In the genomic region with DNA sequence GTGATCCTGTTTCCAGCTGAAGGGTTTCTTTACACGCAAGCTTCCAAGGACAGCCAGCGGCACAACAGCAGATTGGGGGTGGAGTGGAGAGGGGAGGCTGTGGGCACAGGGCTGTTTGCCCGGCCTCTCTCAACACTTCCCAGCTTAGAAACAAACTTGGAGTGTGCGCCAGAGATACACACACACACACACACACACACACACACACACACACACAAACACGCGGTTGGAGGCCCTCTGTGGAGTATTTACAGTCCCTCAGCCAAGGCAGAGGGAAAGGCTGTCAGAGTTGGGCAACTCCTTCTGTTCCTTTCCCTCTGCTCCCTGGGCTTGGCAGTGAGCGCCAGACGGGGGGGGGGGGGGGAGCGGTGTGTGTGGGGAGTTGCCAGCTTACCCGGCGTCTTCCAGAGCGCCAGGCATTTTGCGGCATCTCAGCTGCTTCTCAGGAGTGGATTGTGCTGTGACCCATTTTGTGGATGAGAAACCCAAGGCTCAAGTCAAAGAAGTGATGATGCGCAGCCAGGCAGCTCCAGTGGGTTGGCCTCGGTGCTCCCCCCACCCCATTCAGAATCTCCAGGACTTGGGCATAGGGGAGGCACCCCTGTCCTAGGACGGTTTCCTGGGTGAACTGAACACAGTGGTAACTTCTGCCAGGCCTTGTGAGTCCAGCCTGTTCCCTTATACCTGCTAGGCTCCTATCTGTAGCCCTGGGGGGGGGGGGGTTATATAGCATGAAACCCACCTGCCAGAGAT, we compare ENCODE assay signal across 8 mouse cellular contexts. TPM values are rescaled to one million over a fixed set of nuclear protein-coding genes. Genes with fewer than 3 reads are reported as not detected.
A peak's percentile ranks its signal among the peaks of the same experiment; 100 is the strongest.
DNase-seq lines count a peak whose midpoint lies in the region; ATAC-seq and TF ChIP-seq lines count a peak whose summit lies in the region.

No protein-coding gene starts in this region.

- 24% methylated on average over 13 of the region's 16 CpGs for WGBS in kidney, adult 2 months
- 14% methylated on average over 11 of the region's 16 CpGs for WGBS in forebrain, embryonic 14.5 days
- 32% methylated on average over 15 of the region's 16 CpGs for WGBS in hindbrain, embryonic 10.5 days
- WGBS in lung, postnatal 0 days: 27% methylated on average over 9 of the region's 16 CpGs

- peak overlapping the region; percentile 18; the same call in 1 of the 2 replicates for H3K4me3 ChIP-seq in kidney, adult 2 months (ENCODE audit: insufficient read depth, low read depth, low read length)
- H3K4me3 ChIP-seq in forebrain, embryonic 14.5 days (ENCODE audit: low read depth, low read length): peak overlapping the region; percentile 68
- H3K4me3 ChIP-seq in hindbrain, embryonic 10.5 days: peak overlapping the region; percentile 84
- H3K4me3 ChIP-seq in lung, postnatal 0 days (ENCODE audit: low read depth, low read length): peak overlapping the region; percentile 73

- H3K9ac ChIP-seq in forebrain, embryonic 14.5 days (ENCODE audit: low read length): peak overlapping the region; percentile 78; the same call in 1 of the 2 replicates
- no peak overlapping the region for H3K9ac ChIP-seq in lung, postnatal 0 days (replicated peaks; ENCODE audit: low read depth)

- TF ChIP-seq POLR2A in kidney, adult 2 months (IDR thresholded peaks at IDR 0.05; ENCODE audit: low read depth, low read length): no peak

- no peaks in the 10 kb centered on the region for H3K27me3 ChIP-seq in kidney, adult 2 months (replicated peaks; ENCODE audit: control insufficient read depth, insufficient read depth, low read length)
- H3K27me3 ChIP-seq in forebrain, embryonic 14.5 days (replicated peaks; ENCODE audit: control insufficient read depth, insufficient read depth, low read length): peaks cover 12% of the 10 kb centered on the region
- H3K27me3 ChIP-seq in hindbrain, embryonic 10.5 days (ENCODE audit: insufficient read depth, poor library complexity, severe bottlenecking): peaks cover 70% of the 10 kb centered on the region
- peaks cover 5% of the 10 kb centered on the region for H3K27me3 ChIP-seq in lung, postnatal 0 days (replicated peaks; ENCODE audit: insufficient read depth, low read length)

- peak; percentile 53 for DNase-seq in kidney, adult 2 months
- DNase-seq in kidney, adult 11 months: no peak
- DNase-seq in forebrain, embryonic 14.5 days (ENCODE audit: low spot score): peak; percentile 93
- no peak for DNase-seq in hindbrain, embryonic 10.5 days (ENCODE audit: low spot score)
- DNase-seq in layer of hippocampus, postnatal 36 days: peak; percentile 63 to 68
- DNase-seq in lung, postnatal 0 days (ENCODE audit: low spot score): peak; percentile 95
- DNase-seq in right cerebral cortex, postnatal 25 days: peak; percentile 65
- DNase-seq in thymus, postnatal 36 days: no peak

- ATAC-seq in forebrain, embryonic 14.5 days: peak; percentile 27
- peak; percentile 56 for ATAC-seq in lung, postnatal 0 days

- peak; percentile 61 for TF ChIP-seq EP300 in lung, postnatal 0 days (IDR thresholded peaks at IDR 0.05)

- H3K4me2 ChIP-seq in forebrain, embryonic 14.5 days (ENCODE audit: low read length): peak overlapping the region; percentile 92
- peak overlapping the region; percentile 99 for H3K4me2 ChIP-seq in lung, postnatal 0 days (replicated peaks; ENCODE audit: low read depth, low read length)

- no peak for TF ChIP-seq CTCF in kidney, adult 2 months (conservative IDR thresholded peaks at IDR 0.05; ENCODE audit: insufficient read depth, insufficient read length, low read depth, low read length)
- TF ChIP-seq CTCF in lung, postnatal 0 days (IDR thresholded peaks at IDR 0.05): no peak

- H3K36me3 ChIP-seq in kidney, adult 2 months (ENCODE audit: control insufficient read depth, insufficient read depth, low read length): no peaks in the 10 kb centered on the region
- H3K36me3 ChIP-seq in forebrain, embryonic 14.5 days (ENCODE audit: control insufficient read depth, insufficient read depth, low read length): no peaks in the 10 kb centered on the region
- H3K36me3 ChIP-seq in hindbrain, embryonic 10.5 days: no peaks in the 10 kb centered on the region
- H3K36me3 ChIP-seq in lung, postnatal 0 days (ENCODE audit: insufficient read depth, low read length): no peaks in the 10 kb centered on the region

- H3K27ac ChIP-seq in kidney, adult 2 months (ENCODE audit: insufficient read depth, low read depth, low read length): no peak overlapping the region
- H3K27ac ChIP-seq in forebrain, embryonic 14.5 days (ENCODE audit: low read depth, low read length): no peak overlapping the region
- H3K27ac ChIP-seq in hindbrain, embryonic 10.5 days: peak overlapping the region; percentile 89
- H3K27ac ChIP-seq in lung, postnatal 0 days (ENCODE audit: low read length): peak overlapping the region; percentile 38; the same call in 1 of the 2 replicates

- peaks cover 13% of the 10 kb centered on the region; the same call in 1 of the 2 replicates for H3K4me1 ChIP-seq in kidney, adult 2 months (ENCODE audit: control insufficient read depth, insufficient read depth, low read length)
- H3K4me1 ChIP-seq in forebrain, embryonic 14.5 days (ENCODE audit: control insufficient read depth, insufficient read depth, low read length): peaks cover 52% of the 10 kb centered on the region
- peaks cover 94% of the 10 kb centered on the region for H3K4me1 ChIP-seq in hindbrain, embryonic 10.5 days (replicated peaks)
- H3K4me1 ChIP-seq in lung, postnatal 0 days (ENCODE audit: insufficient read depth, low read depth, low read length): peaks cover 27% of the 10 kb centered on the region; the same call in 1 of the 2 replicates

- no peaks in the 10 kb centered on the region for H3K9me3 ChIP-seq in forebrain, embryonic 14.5 days (replicated peaks; ENCODE audit: control insufficient read depth, low read length)
- H3K9me3 ChIP-seq in hindbrain, embryonic 10.5 days: no peaks in the 10 kb centered on the region
- H3K9me3 ChIP-seq in lung, postnatal 0 days (ENCODE audit: low read length): no peaks in the 10 kb centered on the region

RNA-seq across cellular contexts. Expression of a gene that starts 2.3 kb away (rescaled TPM):
- polyA plus RNA-seq in kidney, adult 2 months (2012; rRNA removed): 4.9 and 5.5 TPM in 2 replicates
- 4.5 and 5.0 TPM in 2 replicates for polyA plus RNA-seq in forebrain, embryonic 14.5 days (2014; fragmentation: Nextera tagmentation; extraction: Ambion mirVana)
- 3.9 and 6.5 TPM in 2 replicates for polyA plus RNA-seq in hindbrain, embryonic 10.5 days (2016; fragmentation: Nextera tagmentation; extraction: Ambion mirVana)
- total RNA-seq in layer of hippocampus, postnatal 36 days (2021): 1 to 10 TPM; 4.6 to 5.8 TPM
- 1.9 and 2.3 TPM in 2 replicates for polyA plus RNA-seq in lung, postnatal 0 days (2015; fragmentation: Nextera tagmentation; extraction: Ambion mirVana)

Comparison
In these comparisons a context has a peak if more than half of its experiments do, and no peak if none do; other contexts are left out.
1. DNase-seq: peak in kidney, adult 2 months (single experiment), forebrain, embryonic 14.5 days (single experiment), layer of hippocampus, postnatal 36 days (2 of 2), lung, postnatal 0 days (single experiment) and right cerebral cortex, postnatal 25 days (single experiment); none in kidney, adult 11 months (single experiment), hindbrain, embryonic 10.5 days (single experiment) and thymus, postnatal 36 days (0 of 2).
2. H3K27ac ChIP-seq: peak in hindbrain, embryonic 10.5 days (single experiment) and lung, postnatal 0 days (single experiment); none in kidney, adult 2 months (single experiment) and forebrain, embryonic 14.5 days (single experiment).
3. H3K4me3 ChIP-seq: peak in every context shown above with its lines; median percentile 84 in hindbrain, embryonic 10.5 days; 73 in lung, postnatal 0 days; 68 in forebrain, embryonic 14.5 days; 18 in kidney, adult 2 months.